Mouse (Mus musculus): ENCODE measurements around the gene Aunip.

Aunip gene

DNA sequence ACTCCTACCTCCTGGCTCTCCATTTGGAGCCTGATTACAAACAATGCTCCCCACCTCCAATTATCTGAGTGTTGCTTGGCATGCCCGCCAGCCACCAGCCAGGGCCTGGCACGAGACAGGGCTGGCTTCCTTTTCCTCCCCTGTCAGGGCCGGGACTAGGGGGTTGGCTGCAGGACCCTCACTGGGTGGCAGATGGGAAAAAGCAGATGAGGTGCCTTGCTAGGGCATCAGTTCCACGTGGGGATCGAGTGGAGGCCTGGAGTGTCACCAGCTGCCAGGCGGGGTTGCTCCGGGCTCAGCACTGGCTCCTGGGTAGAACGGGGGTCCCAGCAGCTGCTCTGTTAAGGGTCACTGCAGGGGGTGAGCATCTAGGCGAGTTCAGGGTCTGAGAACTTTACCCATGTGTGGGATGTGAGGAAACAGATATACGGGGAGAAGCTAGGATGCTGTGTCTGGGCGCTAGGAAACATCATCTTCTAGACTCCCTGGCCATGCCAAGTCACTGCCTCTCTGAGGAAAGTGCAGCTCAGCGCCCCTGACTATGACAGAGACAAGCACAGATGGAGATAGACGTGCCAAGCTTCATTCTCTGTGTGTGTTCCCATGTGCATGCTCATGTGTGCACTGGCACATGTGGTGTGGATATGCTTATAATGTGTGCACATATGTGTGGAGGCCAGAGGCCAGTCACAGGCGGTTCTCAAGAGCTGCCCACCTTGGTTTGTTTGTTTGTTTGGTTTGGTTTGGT lies 60.1 kb downstream of the Aunip start:
- POLR2A ChIA-PET: interaction anchor here in 2 of 4 experiments (0.9 to 1.0 kb wide), 2 partner anchors 8 to 9 kb away, joined by 3 read pairs; no protein-coding TSS in a partner anchor

DNA sequence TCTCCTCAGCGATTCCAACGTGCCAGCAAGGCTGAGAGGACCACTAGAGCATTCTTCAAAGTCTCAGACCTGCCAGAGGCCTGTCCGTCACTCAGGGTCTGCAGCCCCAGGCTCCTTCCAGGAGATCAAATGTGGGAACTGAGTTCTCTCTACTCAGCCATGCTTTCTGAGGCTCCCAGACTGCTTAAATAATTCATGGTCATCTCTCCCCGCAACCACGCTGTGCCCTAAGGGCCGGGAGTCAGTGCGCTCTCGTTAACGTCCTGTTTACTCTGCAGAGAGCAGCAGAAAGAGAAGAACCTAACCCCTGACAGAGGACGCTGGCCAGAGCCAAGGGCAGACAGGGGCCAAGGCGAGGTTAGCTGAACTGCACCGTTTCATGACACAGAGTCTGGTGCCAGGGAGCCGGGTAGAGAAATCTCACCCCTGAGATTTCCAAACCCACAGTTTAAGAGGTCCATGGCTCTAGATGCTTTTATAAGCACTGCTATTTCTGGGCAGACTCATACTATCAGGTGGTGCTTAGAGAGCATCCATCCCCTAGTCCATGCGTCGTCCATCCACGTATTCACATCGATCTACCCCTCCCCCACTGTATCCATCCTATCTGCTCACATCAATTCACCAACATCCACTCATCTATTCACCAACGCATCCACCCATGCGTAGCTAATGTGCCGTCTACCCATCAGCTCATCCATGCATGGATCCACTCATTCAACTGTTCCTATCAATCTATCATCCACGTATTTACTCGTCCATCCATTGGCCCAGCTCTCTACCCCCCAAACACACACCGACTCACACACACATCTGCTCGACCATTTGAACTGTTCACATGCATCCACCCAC lies 61.9 kb downstream of the Aunip start:
- CTCF ChIA-PET: interaction anchor here in 3 of 4 experiments (0.6 to 1.6 kb wide), 4 partner anchors 11 to 30 kb away, joined by 3 to 5 read pairs (median 4); no protein-coding TSS in a partner anchor
- POLR2A ChIA-PET: no interaction called here

More for the DNA sequence above, 60.1 kb downstream of the Aunip start:
- CTCF ChIA-PET: interaction anchor here (0.6 to 2.7 kb wide), 9 partner anchors 9 to 159 kb away, joined by 3 to 19 read pairs (median 4); no protein-coding TSS in a partner anchor
